Mouse (Mus musculus) E14TG2a.4 (cell line): ENCODE measurements around the gene Ube2b.

Source experiments
- CTCF ChIP-seq: conservative IDR thresholded peaks from 2 replicates; pipeline ENCODE4 v1.5.1; 2014; ENCODE audit warnings: low read length
- NANOG ChIP-seq: IDR thresholded peaks from 2 replicates; pipeline ENCODE4 v1.6.1; 2014; ENCODE audit warnings: borderline replicate concordance, low read length, mixed read lengths
- POU5F1 ChIP-seq: IDR thresholded peaks from 2 replicates; pipeline ENCODE4 v1.6.1; 2014; ENCODE audit warnings: low read length, borderline replicate concordance

DNA sequence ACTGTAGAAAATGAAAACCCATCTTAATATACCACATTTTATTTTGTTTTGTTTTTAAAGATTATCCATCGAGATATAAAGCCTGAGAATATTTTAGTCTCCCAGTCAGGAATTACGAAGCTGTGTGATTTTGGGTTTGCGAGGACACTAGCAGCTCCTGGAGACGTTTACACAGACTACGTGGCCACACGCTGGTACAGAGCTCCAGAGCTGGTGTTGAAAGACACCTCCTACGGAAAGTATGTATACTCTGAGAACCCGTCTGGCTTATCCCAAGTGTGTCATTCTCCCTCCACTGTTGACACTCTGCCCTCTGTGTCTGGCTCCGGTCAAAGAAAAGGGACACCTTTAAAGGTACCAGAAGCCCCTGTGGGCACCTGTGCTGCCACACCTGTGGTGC lies 17.7 kb upstream of the Ube2b start:
- TF ChIP-seq CTCF (no peak), POU5F1 (no peak), NANOG (no peak)
